Mouse (Mus musculus) testis, adult 2 months (tissue): Measurements from ENCODE around the gene Rptor. TPM values are rescaled to one million over a fixed set of nuclear protein-coding genes. Genes with fewer than 3 reads are reported as not detected.

ENCODE experiments used
- H3K27ac ChIP-seq: fragments of 200-500 bp; 2 replicates; pipeline ENCODE4 v1.5.1; 2012; ENCODE audit warnings: low read depth, low read length; ENCODE audit not compliant: control insufficient read depth, insufficient read depth
- H3K27me3 ChIP-seq: fragments of 200-500 bp; 2 replicates; pipeline ENCODE4 v1.6.1; 2012; ENCODE audit warnings: mild to moderate bottlenecking, low read length, moderate library complexity; ENCODE audit not compliant: control insufficient read depth, insufficient read depth
- H3K36me3 ChIP-seq: fragments of 200-500 bp; 2 replicates; pipeline ENCODE4 v1.6.1; 2012; ENCODE audit warnings: mild to moderate bottlenecking, low read length; ENCODE audit not compliant: control insufficient read depth, insufficient read depth
- H3K4me1 ChIP-seq: fragments of 200-500 bp; 2 replicates; pipeline ENCODE4 v1.6.1; 2012; ENCODE audit warnings: low read length; ENCODE audit not compliant: control insufficient read depth, insufficient read depth
- H3K4me3 ChIP-seq: fragments of 200-500 bp; 2 replicates; pipeline ENCODE4 v1.5.1; 2012; ENCODE audit warnings: low read depth, mild to moderate bottlenecking, low read length, moderate library complexity, mixed read lengths; ENCODE audit not compliant: control insufficient read depth
- CTCF ChIP-seq: fragments of 200-500 bp; IDR thresholded peaks from 2 replicates; pipeline ENCODE4 v1.5.1; 2012; ENCODE audit warnings: low read depth, mild to moderate bottlenecking, inconsistent platforms, low read length, moderate library complexity; ENCODE audit not compliant: control insufficient read depth, insufficient read depth, insufficient replicate concordance
- POLR2A ChIP-seq: fragments of 200-500 bp; IDR thresholded peaks from 2 replicates; pipeline ENCODE4 v1.6.1; 2012; ENCODE audit warnings: low read depth, mild to moderate bottlenecking, inconsistent platforms, low read length, moderate library complexity; ENCODE audit not compliant: control insufficient read depth
- polyA plus RNA-seq: library from polyadenylated mRNA; depleted of rRNA; stranded (reverse); fragments of >200 nt; gene quantifications from 2 replicates; pipeline ENCODE4 v1.2.3, GENCODE M21; 2012

Gene Rptor
- polyA plus RNA-seq, 1 experiment = 25.4 TPM

DNA sequence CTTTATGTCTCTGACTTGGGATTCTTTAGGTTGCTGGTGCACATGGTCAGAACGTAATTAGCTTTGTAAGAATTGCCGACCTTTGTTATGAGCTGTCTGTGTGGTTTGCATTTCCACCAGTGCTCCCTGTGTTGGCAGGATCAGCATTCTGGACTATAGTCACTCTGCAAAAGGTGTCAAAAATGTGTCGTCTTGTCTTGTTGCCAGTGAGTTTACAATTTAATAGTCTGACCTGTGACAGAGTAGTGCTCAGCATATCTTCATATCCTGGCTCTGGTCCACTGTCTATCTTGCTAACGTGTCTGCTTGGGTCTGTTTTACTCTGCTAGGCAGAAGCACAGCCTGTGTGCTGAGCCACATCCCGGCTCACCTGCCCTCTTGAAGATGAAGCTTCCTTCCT is 128.7 kb downstream of the Rptor start:
- Histone ChIP-seq H3K4me1 (no peaks in the 10 kb centered on the region), H3K36me3 (no peaks in the 10 kb centered on the region), H3K27me3 (no peaks in the 10 kb centered on the region), H3K27ac (no peak overlapping the region), H3K4me3 (no peak overlapping the region)
- TF ChIP-seq CTCF (no peak), POLR2A (no peak)

DNA sequence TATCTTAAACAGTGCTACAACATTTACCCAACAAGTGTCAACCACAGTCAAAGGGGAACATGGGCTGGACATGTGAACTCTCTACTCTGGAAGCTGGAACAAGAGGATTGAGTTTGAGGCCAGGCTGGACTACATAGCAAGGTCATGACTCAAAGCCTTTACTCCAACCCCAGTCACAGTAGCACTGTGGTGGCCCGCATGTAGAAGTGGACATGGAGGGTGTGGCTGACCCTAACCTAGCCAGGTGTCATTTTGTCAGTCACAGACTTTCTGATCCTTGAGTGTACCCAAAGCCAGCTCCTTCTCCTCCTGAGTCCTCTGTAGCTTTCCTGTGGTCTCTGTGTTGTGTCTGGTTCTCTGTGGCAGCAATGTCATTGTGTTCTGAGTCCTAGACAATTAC is 129.7 kb downstream of the Rptor start:
- Histone ChIP-seq H3K4me1 (no peaks in the 10 kb centered on the region), H3K27ac (no peak overlapping the region), H3K27me3 (no peaks in the 10 kb centered on the region), H3K36me3 (no peaks in the 10 kb centered on the region), H3K4me3 (no peak overlapping the region)
- TF ChIP-seq CTCF (no peak), POLR2A (no peak)

DNA sequence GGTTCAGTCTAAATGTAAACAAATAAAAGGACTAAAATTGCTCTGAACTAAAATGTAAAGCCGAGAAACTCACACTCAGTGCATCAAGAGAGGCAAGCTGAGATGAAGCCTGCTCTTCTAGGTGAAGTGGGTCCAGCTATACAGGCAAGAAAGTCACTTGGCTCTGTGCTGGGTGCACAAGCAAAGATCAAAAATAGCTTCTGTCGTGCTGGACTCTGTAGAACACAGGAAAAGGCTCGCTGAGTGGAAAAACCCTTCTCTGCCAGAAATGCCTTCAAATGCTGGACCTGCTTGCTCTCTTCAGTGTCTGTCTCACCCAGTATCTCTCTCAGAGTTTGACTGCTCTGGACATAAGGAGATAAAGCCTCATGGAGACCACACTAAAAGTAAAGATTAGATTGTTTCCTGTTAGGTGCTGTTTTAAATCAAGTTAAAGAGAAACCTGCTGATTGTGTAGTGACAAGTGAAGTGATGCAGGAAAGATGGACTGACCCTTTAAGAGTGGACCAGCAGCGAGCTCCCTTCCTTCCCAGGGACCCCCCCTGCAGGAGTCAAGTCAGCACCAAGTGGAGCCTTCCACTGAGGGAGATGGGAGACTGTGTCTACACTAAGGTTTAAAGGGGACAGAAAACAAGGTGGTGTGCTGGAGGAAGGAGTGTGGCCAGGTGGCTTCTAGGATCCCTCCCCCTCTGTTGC is 130.4 kb downstream of the Rptor start:
- TF ChIP-seq POLR2A = no peak
- Histone ChIP-seq H3K27ac (no peak overlapping the region), H3K4me1 (no peaks in the 10 kb centered on the region)

GRCm38 (mm10) chr11:119733657-119733990 is 130.9 kb downstream of the Rptor start:
- TF ChIP-seq CTCF = no peak
- no peak overlapping the region for H3K4me3 ChIP-seq
- H3K36me3 ChIP-seq = no peaks in the 10 kb centered on the region
- no peak overlapping the region for H3K27ac ChIP-seq
- no peaks in the 10 kb centered on the region for H3K27me3 ChIP-seq
- H3K4me1 ChIP-seq = no peaks in the 10 kb centered on the region

More for the DNA sequence above, 130.4 kb downstream of the Rptor start:
- H3K27me3 ChIP-seq = no peaks in the 10 kb centered on the region
- no peak overlapping the region for H3K4me3 ChIP-seq
- no peaks in the 10 kb centered on the region for H3K36me3 ChIP-seq

DNA sequence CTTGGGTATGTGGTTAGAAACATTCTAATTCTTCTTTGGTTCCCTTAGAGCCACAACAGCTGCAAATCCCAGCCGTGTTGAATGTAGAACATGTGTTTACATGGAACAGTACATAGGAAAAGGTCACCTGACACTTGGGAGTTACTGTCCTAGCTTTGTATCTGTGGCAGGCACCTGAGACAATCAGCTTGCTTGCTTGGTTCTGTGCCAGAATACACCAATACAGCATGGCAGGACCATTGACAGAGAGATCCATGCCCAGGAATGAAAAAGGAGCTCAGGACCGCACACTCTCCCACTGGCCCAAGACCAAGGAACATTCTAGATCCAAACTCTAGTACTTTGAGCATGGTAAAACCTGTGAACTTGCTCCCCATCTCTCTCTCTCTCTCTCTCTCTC is 132.4 kb downstream of the Rptor start:
- H3K36me3 ChIP-seq = no peaks in the 10 kb centered on the region
- no peaks in the 10 kb centered on the region for H3K4me1 ChIP-seq
- TF ChIP-seq CTCF (no peak), POLR2A (no peak)

DNA sequence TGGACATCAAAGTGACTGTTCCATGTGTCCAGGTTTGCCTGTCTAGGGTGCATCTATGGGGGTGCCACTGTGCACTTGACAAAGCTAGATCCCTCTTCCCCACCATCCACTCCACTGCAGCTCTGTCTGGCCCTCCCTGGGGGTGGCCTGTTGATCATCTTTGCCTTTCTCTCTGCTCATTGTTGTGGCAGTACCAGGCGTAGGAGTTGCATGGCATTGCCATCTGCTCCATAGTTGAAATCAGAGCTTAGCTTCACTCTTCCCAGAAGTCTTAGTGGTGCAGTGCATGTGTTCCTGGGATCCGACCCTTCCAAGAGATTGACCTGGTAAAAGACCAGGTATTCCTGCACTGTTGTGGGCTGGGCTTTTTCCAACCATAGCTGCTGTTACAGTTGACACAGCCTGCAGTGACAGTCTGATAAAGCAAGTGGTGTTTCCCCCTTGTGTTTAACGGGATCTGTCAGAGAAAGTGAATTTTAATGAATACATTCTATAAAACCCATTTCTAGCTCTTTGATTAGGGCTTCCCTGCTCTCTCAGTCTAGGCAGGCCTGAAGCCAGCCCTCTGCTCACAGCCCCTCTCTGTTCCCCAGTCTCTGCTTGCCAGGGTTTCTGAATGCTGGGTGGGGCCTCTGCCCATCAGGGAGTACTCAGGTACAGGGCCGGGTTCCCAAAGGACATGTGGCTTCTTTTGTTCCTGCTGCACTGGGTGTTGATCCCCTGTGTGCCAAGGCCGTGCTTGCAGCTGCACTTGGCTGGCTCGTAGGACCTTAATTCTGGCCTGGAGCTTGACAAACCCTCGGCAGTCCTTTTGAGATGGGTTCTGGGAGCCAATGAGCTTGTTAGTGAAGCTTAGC is 136.5 kb downstream of the Rptor start:
- Histone ChIP-seq H3K36me3 (no peaks in the 10 kb centered on the region), H3K27me3 (no peaks in the 10 kb centered on the region), H3K4me1 (no peaks in the 10 kb centered on the region), H3K4me3 (no peak overlapping the region), H3K27ac (no peak overlapping the region)
- TF ChIP-seq CTCF (no peak), POLR2A (no peak)

More for the DNA sequence above, 132.4 kb downstream of the Rptor start:
- H3K4me3 ChIP-seq = no peak overlapping the region
- H3K27ac ChIP-seq = no peak overlapping the region
- no peaks in the 10 kb centered on the region for H3K27me3 ChIP-seq

GRCm38 (mm10) chr11:119741401-119741800 is 138.7 kb downstream of the Rptor start:
- Histone ChIP-seq H3K4me3 (no peak overlapping the region), H3K27me3 (no peaks in the 10 kb centered on the region), H3K4me1 (no peaks in the 10 kb centered on the region), H3K36me3 (no peaks in the 10 kb centered on the region; the same call in 1 of the 2 replicates), H3K27ac (no peak overlapping the region)
- TF ChIP-seq POLR2A (no peak), CTCF (no peak)
